Mouse (Mus musculus) forebrain, embryonic 13.5 days (tissue): ENCODE results near the gene Sh3pxd2b. TPM values are rescaled to one million over a fixed set of nuclear protein-coding genes. Genes with fewer than 3 reads are reported as not detected.

Experiments
- ATAC-seq: fragments of 200-750 bp; cut with Nextera tagmentation; 2 replicates; pipeline ENCODE4 v1.8.0; 2017
- H3K27ac ChIP-seq: fragments of 300-500 bp; sonication (generic); 2 replicates; pipeline ENCODE4 v1.5.1; 2015; ENCODE audit warnings: inconsistent platforms, mild to moderate bottlenecking, moderate library complexity
- H3K27me3 ChIP-seq: fragments of 300-500 bp; sonication (generic); 2 replicates; pipeline ENCODE4 v1.6.1; 2015; ENCODE audit warnings: mild to moderate bottlenecking, inconsistent platforms
- H3K36me3 ChIP-seq: fragments of 300-500 bp; sonication (generic); 2 replicates; pipeline ENCODE4 v1.6.1; 2015; ENCODE audit warnings: mild to moderate bottlenecking, inconsistent platforms; ENCODE audit not compliant: poor library complexity, severe bottlenecking
- H3K4me1 ChIP-seq: fragments of 300-500 bp; sonication (generic); 2 replicates; pipeline ENCODE4 v1.6.1; 2015; ENCODE audit warnings: inconsistent platforms
- H3K4me2 ChIP-seq: fragments of 300-500 bp; sonication (generic); 2 replicates; pipeline ENCODE4 v1.6.1; 2015; ENCODE audit warnings: inconsistent platforms, mild to moderate bottlenecking, moderate library complexity
- H3K4me3 ChIP-seq: fragments of 300-500 bp; sonication (generic); 2 replicates; pipeline ENCODE4 v1.5.1; 2015; ENCODE audit warnings: mild to moderate bottlenecking, inconsistent platforms
- H3K9ac ChIP-seq: fragments of 300-500 bp; sonication (generic); 2 replicates; pipeline ENCODE4 v1.6.1; 2015; ENCODE audit warnings: mild to moderate bottlenecking, inconsistent platforms
- H3K9me3 ChIP-seq: fragments of 300-500 bp; sonication (generic); replicated peaks from 2 replicates; pipeline ENCODE4 v1.6.1; 2016; ENCODE audit warnings: inconsistent platforms
- WGBS: fragments of 180-500 bp; shearing (Covaris S2); methylation state at CpG from one replicate; pipeline ENCODE4 v1.1.7; 2015; 5-methylcytosine and 5-hydroxymethylcytosine counted together
- polyA plus RNA-seq: library from polyadenylated mRNA; unstranded; fragments of >200 nt; fragmentation: Nextera tagmentation; extraction: Ambion mirVana; gene quantifications from 2 replicates; pipeline ENCODE4 v1.2.1, GENCODE M21; 2015

Sh3pxd2b gene
- polyA plus RNA-seq, 1 experiment from 2014 or later = 15.7 TPM

DNA sequence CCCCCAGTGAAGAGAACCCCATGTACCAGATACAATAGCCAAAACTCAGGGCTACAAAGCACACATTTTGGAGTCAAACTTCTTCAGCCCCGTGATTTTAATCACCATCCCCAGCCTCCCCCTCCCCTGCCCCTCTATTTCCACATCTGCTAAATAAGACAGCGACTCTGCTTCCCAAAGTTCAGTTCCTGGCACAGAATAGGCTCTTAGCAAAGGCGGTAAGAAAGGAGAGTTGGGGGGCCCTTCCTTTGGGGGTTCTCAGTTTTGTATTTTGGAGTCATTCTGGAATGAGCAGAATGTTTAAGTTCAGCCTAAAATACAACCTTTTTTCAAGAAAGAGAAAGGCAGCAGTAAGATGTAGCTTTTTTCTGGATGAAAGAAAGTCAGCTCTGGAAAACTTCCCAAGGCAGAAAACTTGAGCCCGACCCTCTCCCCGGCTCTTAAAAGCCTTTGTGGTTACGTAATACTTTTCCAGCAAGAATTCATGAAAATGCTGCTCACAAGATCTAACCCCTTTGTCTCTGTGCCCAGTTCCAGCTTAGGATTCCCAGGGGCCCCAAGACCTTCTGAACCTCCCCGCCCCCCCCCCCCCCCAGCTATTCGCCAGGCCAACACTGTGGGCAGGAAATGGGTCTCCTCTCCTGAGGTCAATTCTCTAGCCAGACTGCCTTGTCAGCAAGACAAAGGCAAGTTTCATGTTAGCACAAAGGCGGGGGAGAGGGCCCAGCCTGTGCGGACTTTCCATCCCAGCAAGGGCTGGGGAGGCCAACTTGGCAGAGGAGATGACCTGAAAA is 35.9 kb downstream of the Sh3pxd2b start:
- Histone ChIP-seq H3K9ac (no peak overlapping the region), H3K36me3 (peaks cover 64% of the 10 kb centered on the region)
- peak; percentile 84 for ATAC-seq

DNA sequence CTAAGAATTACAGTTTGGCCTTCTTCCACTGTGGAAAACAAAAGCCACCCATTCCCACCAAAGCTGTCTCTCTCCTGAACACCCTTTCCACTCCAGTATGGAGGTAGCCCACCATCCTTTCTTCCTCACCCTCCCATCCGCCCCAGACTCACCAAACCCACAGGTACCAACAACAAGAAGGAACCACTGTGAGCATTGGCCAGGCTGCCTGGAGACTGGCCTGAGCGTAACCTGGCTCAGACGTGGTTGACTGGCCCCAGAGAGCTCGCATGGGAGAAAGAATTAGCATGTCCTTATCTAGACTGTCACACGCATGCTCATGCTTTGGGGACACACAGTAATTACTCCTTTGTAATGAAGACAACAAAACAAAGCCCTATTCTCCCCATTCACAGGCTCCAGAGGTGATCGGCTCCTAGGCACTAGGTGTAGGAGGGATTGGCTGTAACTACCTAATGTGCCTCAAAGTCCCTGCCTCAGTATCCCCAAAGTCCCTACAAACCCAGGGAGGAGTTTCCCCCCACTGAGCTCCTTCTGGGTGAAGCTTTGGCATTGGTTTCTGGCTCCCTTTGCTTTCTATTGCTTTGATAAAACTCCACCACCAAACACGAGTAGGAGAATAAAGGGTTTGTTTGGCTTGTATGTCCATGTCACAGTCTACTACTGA is 36.6 kb downstream of the Sh3pxd2b start:
- ATAC-seq = no peak; the same call in none of the 2 replicates
- H3K4me2 ChIP-seq = no peak overlapping the region
- no peaks in the 10 kb centered on the region for H3K27me3 ChIP-seq
- peaks cover 66% of the 10 kb centered on the region for H3K36me3 ChIP-seq
- H3K9me3 ChIP-seq = no peaks in the 10 kb centered on the region
- peak overlapping the region; percentile 79 for H3K27ac ChIP-seq
- no peak overlapping the region for H3K9ac ChIP-seq
- no peak overlapping the region for H3K4me3 ChIP-seq
- 25% methylated on average over 7 of the region's 7 CpGs for WGBS
- H3K4me1 ChIP-seq = peaks cover 34% of the 10 kb centered on the region

More for the DNA sequence above, 35.9 kb downstream of the Sh3pxd2b start:
- Histone ChIP-seq H3K4me2 (no peak overlapping the region), H3K4me1 (peaks cover 34% of the 10 kb centered on the region), H3K27ac (peak overlapping the region; percentile 79), H3K4me3 (no peak overlapping the region), H3K9me3 (no peaks in the 10 kb centered on the region), H3K27me3 (no peaks in the 10 kb centered on the region)
- 3% methylated on average over 9 of the region's 10 CpGs for WGBS

DNA sequence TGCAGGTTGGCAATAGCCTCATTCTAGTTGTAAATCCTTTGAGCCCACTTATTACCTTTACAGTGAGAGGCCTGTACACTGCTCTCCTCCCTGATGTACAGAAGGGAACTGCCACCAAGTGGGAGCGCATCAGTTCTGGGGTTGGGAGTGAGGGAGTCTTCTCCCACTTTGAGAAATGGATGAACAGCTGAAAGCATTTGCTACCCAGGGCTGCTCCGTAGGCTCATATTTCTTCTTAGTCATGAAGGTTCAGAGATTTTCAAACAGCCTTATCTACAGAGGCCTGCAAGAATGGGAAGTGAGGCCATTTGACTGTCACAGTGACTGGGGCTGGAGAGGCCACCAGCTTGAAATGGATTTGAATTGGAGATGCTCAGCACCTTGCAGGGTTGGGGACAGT is 38.4 kb downstream of the Sh3pxd2b start:
- Histone ChIP-seq H3K4me2 (no peak overlapping the region), H3K9me3 (no peaks in the 10 kb centered on the region), H3K36me3 (peaks cover 63% of the 10 kb centered on the region), H3K27me3 (no peaks in the 10 kb centered on the region), H3K4me3 (no peak overlapping the region), H3K27ac (no peak overlapping the region), H3K9ac (no peak overlapping the region), H3K4me1 (peaks cover 34% of the 10 kb centered on the region)
- ATAC-seq = no peak
- 95% methylated on average over 2 of the region's 2 CpGs for WGBS

DNA sequence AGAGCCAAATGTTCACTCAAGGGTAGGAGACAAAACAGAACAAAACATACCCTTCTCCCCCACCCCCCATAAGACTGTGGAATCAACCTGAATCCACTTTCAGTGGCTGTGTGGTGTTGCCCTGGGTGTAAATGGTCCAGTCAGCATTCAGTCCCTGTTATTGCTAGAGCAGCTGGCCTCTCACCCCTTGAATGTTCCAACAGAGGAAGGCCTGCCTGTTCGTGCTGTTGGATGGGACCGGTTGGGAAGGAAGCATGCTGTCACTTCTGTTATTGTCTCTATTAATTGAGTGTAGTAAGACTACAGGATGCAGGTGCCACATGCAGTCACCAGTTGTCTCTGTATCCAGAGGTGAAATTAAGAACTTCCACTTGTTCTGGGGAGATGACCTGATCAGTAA is 40.4 kb downstream of the Sh3pxd2b start:
- no peak overlapping the region for H3K27ac ChIP-seq
- H3K4me2 ChIP-seq = no peak overlapping the region
- no peak overlapping the region for H3K4me3 ChIP-seq
- WGBS = 89% methylated on average over 2 of the region's 2 CpGs
- H3K4me1 ChIP-seq = peaks cover 15% of the 10 kb centered on the region
- ATAC-seq = no peak
- H3K9ac ChIP-seq = no peak overlapping the region
- no peaks in the 10 kb centered on the region for H3K9me3 ChIP-seq
- H3K27me3 ChIP-seq = no peaks in the 10 kb centered on the region
- peaks cover 57% of the 10 kb centered on the region for H3K36me3 ChIP-seq

DNA sequence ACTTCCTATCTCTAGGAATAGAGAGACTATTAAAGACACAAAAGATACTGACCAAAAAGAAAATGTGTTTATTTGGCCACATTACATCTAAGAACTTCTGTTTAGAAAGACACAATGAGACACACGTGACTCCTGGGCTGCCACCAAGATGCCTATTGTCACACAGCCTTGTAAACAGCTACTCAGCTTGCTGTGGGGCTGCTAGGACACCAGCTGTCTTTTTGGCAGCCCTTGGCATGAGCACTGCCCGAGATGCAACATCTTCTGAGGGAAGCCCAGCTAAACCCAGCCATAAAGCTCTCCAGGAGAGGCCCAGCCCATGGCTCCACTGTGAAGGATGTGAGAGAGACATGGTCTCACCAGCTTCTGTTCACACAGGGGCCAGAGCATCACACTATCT is 45.5 kb downstream of the Sh3pxd2b start:
- Histone ChIP-seq H3K36me3 (peaks cover 72% of the 10 kb centered on the region), H3K9ac (no peak overlapping the region)

DNA sequence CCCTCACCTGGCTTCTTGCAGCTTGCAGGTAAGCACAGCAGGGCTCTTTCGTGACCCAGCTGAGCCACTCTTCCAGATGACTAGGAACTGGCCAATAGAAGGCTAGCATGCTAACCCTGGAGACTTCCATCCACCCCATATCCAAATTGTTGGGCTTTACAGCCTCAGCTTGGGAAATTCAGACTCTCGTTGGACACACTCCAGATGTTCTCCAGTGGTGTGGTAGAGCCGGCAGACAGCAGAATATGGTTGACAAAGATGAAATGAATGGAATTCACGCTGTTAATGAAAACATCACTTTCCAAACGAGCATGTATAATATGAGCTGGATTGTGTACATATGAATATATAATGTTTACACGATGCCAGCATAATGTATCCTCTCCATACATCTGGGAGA is 48.2 kb downstream of the Sh3pxd2b start:
- Histone ChIP-seq H3K27me3 (no peaks in the 10 kb centered on the region), H3K4me1 (no peaks in the 10 kb centered on the region), H3K4me3 (no peak overlapping the region), H3K4me2 (no peak overlapping the region), H3K36me3 (peaks cover 64% of the 10 kb centered on the region), H3K9me3 (no peaks in the 10 kb centered on the region), H3K27ac (no peak overlapping the region), H3K9ac (no peak overlapping the region)
- no peak for ATAC-seq
- 87% methylated on average over 6 of the region's 6 CpGs for WGBS

More for the DNA sequence above, 45.5 kb downstream of the Sh3pxd2b start:
- 79% methylated on average over 2 of the region's 2 CpGs for WGBS
- H3K27ac ChIP-seq = no peak overlapping the region
- H3K4me1 ChIP-seq = no peaks in the 10 kb centered on the region
- no peak for ATAC-seq
- no peak overlapping the region for H3K4me2 ChIP-seq
- H3K9me3 ChIP-seq = no peaks in the 10 kb centered on the region
- H3K27me3 ChIP-seq = no peaks in the 10 kb centered on the region
- H3K4me3 ChIP-seq = no peak overlapping the region

DNA sequence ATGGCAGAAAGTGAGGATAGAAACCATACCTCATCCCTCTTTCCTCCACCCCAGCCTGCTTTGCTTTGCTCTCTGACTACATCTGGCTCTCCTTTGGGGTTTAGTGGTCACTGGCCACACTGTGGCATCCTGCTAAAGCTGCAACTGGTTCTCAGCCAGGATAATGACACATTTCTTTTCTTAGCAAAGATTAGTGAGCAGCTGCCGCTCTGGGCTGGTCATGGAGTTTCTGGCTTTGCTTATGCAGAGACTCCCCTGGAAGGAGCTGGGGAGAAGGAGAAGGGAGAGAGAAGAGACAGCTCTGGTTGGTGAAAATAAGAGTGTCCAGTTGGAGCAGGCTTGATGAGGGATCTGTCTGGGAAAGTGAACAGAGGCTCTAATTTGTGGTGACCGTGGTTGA is 50.8 kb downstream of the Sh3pxd2b start:
- Histone ChIP-seq H3K4me2 (no peak overlapping the region), H3K4me3 (no peak overlapping the region), H3K4me1 (0 out of 2 replicates have a peak, but pooled peaks cover 5% of the 10 kb centered on the region), H3K36me3 (peaks cover 74% of the 10 kb centered on the region), H3K27ac (no peak overlapping the region), H3K9ac (no peak overlapping the region), H3K9me3 (no peaks in the 10 kb centered on the region), H3K27me3 (no peaks in the 10 kb centered on the region)
- 79% methylated on average over 2 of the region's 2 CpGs for WGBS
- ATAC-seq = no peak

DNA sequence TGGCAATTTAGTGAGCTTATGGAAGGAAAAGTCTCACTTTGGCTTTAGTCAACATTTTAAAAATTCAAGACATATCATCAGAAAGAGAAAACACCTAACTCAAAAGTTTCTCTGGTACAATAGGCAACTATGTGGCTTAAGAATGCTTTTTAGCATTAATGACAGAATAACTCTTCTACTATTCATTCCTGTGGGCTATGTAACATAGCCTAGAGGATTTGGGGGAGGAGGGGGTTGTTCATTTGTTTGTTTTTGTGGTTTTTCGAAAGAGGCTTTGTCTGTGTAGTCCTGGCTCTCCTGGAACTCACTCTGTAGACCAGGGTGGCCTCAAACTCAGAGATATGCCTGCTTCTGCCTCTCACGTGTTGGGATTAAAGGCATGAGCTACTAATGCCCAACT is 51.6 kb downstream of the Sh3pxd2b start:
- no peaks in the 10 kb centered on the region for H3K9me3 ChIP-seq
- H3K36me3 ChIP-seq = peaks cover 74% of the 10 kb centered on the region
- ATAC-seq = no peak
- WGBS = 80% methylated on average over 2 of the region's 2 CpGs
- no peak overlapping the region for H3K4me3 ChIP-seq
- H3K4me2 ChIP-seq = no peak overlapping the region
- H3K27ac ChIP-seq = no peak overlapping the region
- H3K27me3 ChIP-seq = no peaks in the 10 kb centered on the region
- no peak overlapping the region for H3K9ac ChIP-seq
- H3K4me1 ChIP-seq = 0 out of 2 replicates have a peak, but pooled peaks cover 5% of the 10 kb centered on the region

DNA sequence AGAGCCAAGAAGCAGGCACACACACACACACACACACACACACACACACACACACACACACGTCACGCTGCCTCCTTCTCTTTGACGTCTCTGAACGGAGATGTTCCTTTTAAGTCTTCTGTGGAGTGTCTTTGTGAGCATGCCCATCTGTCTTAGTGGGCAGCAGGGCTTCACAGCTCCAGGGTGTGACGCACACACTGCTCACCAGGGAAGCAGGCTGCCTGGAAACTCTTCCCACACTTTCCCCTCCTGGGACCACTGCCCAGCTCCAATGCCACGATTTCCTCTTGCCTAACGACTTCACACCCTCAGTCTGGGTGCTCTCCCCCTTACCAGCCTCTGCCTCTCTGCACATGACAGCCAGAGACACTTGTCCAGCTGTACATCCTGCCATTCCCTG is 55.1 kb downstream of the Sh3pxd2b start:
- peaks cover 62% of the 10 kb centered on the region for H3K36me3 ChIP-seq
- H3K4me1 ChIP-seq = 0 out of 2 replicates have a peak, but pooled peaks cover 5% of the 10 kb centered on the region
- no peak overlapping the region for H3K27ac ChIP-seq
- ATAC-seq = peak; percentile 53
- no peaks in the 10 kb centered on the region for H3K9me3 ChIP-seq
- 78% methylated on average over 7 of the region's 7 CpGs for WGBS
- no peaks in the 10 kb centered on the region for H3K27me3 ChIP-seq
- no peak overlapping the region for H3K4me2 ChIP-seq
- no peak overlapping the region for H3K9ac ChIP-seq
- no peak overlapping the region for H3K4me3 ChIP-seq

DNA sequence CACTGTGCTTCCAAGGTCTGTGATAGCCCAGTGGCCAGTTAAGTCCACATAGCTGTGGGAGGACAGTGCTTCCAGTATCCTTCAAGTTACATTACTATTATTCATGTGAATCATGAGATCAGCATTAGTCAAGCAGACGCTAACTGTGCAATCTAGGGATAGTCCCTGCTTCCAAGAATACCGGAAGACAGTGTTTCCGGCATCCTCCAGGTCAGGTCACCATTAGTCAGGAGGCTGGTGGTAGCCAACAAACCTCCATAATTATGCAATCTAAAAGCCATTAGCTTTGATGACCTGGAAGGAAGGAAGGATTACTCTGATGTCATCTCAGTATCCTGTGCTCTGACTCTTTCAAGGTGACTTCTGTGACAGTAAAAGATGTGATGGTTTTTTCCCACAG is 57.1 kb downstream of the Sh3pxd2b start:
- Histone ChIP-seq H3K4me1 (0 out of 2 replicates have a peak, but pooled peaks cover 5% of the 10 kb centered on the region), H3K9ac (no peak overlapping the region), H3K27me3 (no peaks in the 10 kb centered on the region), H3K36me3 (peaks cover 67% of the 10 kb centered on the region), H3K27ac (0 out of 2 replicates have a peak overlapping the region, but pooled peaks have one; percentile 10), H3K9me3 (no peaks in the 10 kb centered on the region), H3K4me2 (no peak overlapping the region), H3K4me3 (no peak overlapping the region)
- no peak for ATAC-seq
- WGBS = 78% methylated on average over 3 of the region's 3 CpGs

DNA sequence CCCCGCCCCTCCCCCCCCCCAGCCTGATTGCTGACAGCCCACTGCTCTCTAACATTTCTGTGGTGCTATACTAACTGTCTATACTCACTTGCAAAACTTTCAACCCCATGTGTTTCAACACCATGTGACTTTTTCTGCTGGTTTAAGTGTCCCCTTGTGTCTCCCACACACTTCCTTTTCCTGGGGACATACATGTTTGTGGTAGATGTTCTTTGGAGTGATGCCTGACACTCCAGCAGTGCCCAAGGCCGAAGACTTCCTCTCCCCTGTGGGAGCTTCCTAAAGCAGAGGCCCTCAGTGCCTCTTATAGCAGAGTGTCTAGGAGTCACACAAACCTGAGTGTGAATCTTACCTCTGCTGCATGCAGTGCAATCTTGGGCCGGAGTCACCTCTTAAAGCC is 60.2 kb downstream of the Sh3pxd2b start:
- H3K27me3 ChIP-seq = no peaks in the 10 kb centered on the region
- H3K9ac ChIP-seq = no peak overlapping the region
- H3K36me3 ChIP-seq = peaks cover 75% of the 10 kb centered on the region
- H3K4me1 ChIP-seq = 0 out of 2 replicates have a peak, but pooled peaks cover 2% of the 10 kb centered on the region
- WGBS = 94% methylated on average over 3 of the region's 3 CpGs
- no peak overlapping the region for H3K4me3 ChIP-seq
- H3K27ac ChIP-seq = no peak overlapping the region
- no peaks in the 10 kb centered on the region for H3K9me3 ChIP-seq
- ATAC-seq = no peak
- H3K4me2 ChIP-seq = no peak overlapping the region

DNA sequence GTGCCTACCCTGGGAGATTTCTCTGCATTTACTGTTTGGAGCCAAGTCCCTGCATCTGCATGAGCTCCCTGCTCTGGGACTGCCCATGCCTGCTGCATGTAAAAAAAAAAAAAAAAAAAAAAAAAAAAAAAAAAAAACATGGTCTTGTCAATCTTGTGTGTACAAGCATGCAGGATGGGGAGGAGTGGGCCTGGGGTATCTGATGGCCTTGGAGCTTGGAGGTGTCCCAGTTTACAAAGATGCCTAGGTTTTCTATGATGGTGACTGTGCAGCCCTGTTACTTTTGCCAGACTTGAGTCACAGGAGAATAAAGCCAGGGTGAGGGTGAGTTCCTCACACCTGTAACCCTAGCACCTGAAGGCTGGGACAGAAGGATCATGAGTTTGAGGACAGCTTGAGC is 61.4 kb downstream of the Sh3pxd2b start:
- Histone ChIP-seq H3K4me3 (no peak overlapping the region), H3K36me3 (peaks cover 78% of the 10 kb centered on the region), H3K27me3 (no peaks in the 10 kb centered on the region), H3K9ac (no peak overlapping the region), H3K4me1 (no peaks in the 10 kb centered on the region), H3K4me2 (no peak overlapping the region), H3K9me3 (no peaks in the 10 kb centered on the region), H3K27ac (no peak overlapping the region)
- no peak for ATAC-seq
